Mouse (Mus musculus) heart, embryonic 14.5 days (tissue): ENCODE results near the gene Ncaph2. TPM values are rescaled to one million over a fixed set of nuclear protein-coding genes. Genes with fewer than 3 reads are reported as not detected.

ENCODE experiments used
- ATAC-seq: fragments of 200-750 bp; cut with Nextera tagmentation; 2 replicates; pipeline ENCODE4 v1.8.0; 2017; ENCODE audit warnings: low read depth, moderate TSS enrichment; ENCODE audit not compliant: insufficient number of reproducible peaks, insufficient read depth, low FRiP score
- H3K27ac ChIP-seq, 2 experiments: fragments of 200-500 bp in 1 of 2; fragments of 300-500 bp in 1 of 2; sonication (generic) in 1 of 2; replicated peaks in 1 of 2; 2 replicates each; pipeline ENCODE4 v1.5.1; 2012 to 2014; ENCODE audit warnings: low read depth in 2 of 2, low read length in 2 of 2, control low read depth in 1 of 2, mild to moderate bottlenecking in 1 of 2, mixed read lengths in 1 of 2; ENCODE audit not compliant: control insufficient read depth in 1 of 2, insufficient read depth in 1 of 2
- H3K27me3 ChIP-seq: fragments of 300-500 bp; sonication (generic); 2 replicates; pipeline ENCODE4 v1.6.1; 2014; ENCODE audit warnings: mild to moderate bottlenecking, low read length, control low read depth; ENCODE audit not compliant: control insufficient read depth, insufficient read depth
- H3K36me3 ChIP-seq: fragments of 300-500 bp; sonication (generic); 2 replicates; pipeline ENCODE4 v1.6.1; 2014; ENCODE audit warnings: mild to moderate bottlenecking, control low read depth, low read length, mixed read lengths; ENCODE audit not compliant: control insufficient read depth, insufficient read depth
- H3K4me1 ChIP-seq, 2 experiments: fragments of 200-500 bp in 1 of 2; fragments of 300-500 bp in 1 of 2; sonication (generic) in 1 of 2; 2 replicates each; pipeline ENCODE4 v1.6.1; 2012 to 2014; ENCODE audit warnings: low read length in 2 of 2, control low read depth in 1 of 2, mixed read lengths in 1 of 2; ENCODE audit not compliant: control insufficient read depth in 2 of 2, insufficient read depth in 2 of 2
- H3K4me2 ChIP-seq: fragments of 300-500 bp; sonication (generic); 2 replicates; pipeline ENCODE4 v1.6.1; 2014; ENCODE audit warnings: mild to moderate bottlenecking, low read length
- H3K4me3 ChIP-seq, 2 experiments: fragments of 200-500 bp in 1 of 2; fragments of 300-500 bp in 1 of 2; sonication (generic) in 1 of 2; 2 replicates each; pipeline ENCODE4 v1.5.1; 2012 to 2014; ENCODE audit warnings: low read length in 2 of 2, mild to moderate bottlenecking in 2 of 2, control low read depth in 1 of 2, low read depth in 1 of 2, moderate library complexity in 1 of 2; ENCODE audit not compliant: control insufficient read depth in 1 of 2, insufficient read depth in 1 of 2
- H3K9ac ChIP-seq: fragments of 300-500 bp; sonication (generic); 2 replicates; pipeline ENCODE4 v1.6.1; 2014; ENCODE audit warnings: mild to moderate bottlenecking, low read length
- H3K9me3 ChIP-seq: fragments of 300-500 bp; sonication (generic); 2 replicates; pipeline ENCODE4 v1.6.1; 2016; ENCODE audit warnings: low read length, control low read depth; ENCODE audit not compliant: control insufficient read depth
- WGBS: fragments of 180-500 bp; shearing (Covaris S2); extraction: QIAGEN DNeasy Blood & Tissue Kit; methylation state at CpG from one replicate; pipeline ENCODE4 v1.1.7; 2014; 5-methylcytosine and 5-hydroxymethylcytosine counted together
- polyA plus RNA-seq: library from polyadenylated mRNA; unstranded; fragments of >200 nt; fragmentation: Nextera tagmentation; extraction: Ambion mirVana; gene quantifications from 2 replicates; pipeline ENCODE4 v1.2.1, GENCODE M21; 2014

Gene Ncaph2
- polyA plus RNA-seq, 1 experiment from 2014 or later = 97.6 TPM

DNA sequence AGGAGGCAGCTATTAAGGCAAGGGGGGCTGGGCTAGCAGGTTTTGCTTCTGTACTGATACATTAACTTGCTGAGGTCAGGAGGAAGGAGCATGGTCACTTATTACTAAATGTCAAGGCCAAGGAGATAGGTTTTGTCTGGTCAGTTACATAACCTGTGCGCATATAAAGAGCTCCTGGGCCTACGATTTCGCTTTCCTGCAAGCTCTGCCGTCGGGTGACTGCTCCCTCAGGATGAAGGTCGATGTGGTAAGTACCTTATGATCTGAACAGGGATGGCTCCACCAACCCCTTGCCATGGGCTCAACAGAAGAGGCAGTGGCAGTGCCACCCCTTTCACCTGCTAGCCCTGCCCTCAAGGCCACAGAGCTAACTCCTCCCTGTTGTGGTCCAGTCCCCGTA is 21.2 kb upstream of the Ncaph2 start, which contains the start of gene Miox:
TSS of gene Miox (plus strand) at position 128 of the 400 bp plus-strand sequence.
- H3K4me3 ChIP-seq = no peak within 1 kb of the TSS
- H3K4me2 ChIP-seq = no peak within 1 kb of the TSS
- H3K4me1 ChIP-seq = no peaks in the 10 kb centered on the region
- H3K36me3 ChIP-seq = no peaks in the 10 kb centered on the region
- H3K27ac ChIP-seq = no peak within 1 kb of the TSS
- no peaks in the 10 kb centered on the region for H3K9me3 ChIP-seq
- ATAC-seq = no peak
- 83% methylated on average over 7 of the region's 7 CpGs for WGBS
- no peak within 1 kb of the TSS for H3K9ac ChIP-seq
- no peaks in the 10 kb centered on the region for H3K27me3 ChIP-seq

DNA sequence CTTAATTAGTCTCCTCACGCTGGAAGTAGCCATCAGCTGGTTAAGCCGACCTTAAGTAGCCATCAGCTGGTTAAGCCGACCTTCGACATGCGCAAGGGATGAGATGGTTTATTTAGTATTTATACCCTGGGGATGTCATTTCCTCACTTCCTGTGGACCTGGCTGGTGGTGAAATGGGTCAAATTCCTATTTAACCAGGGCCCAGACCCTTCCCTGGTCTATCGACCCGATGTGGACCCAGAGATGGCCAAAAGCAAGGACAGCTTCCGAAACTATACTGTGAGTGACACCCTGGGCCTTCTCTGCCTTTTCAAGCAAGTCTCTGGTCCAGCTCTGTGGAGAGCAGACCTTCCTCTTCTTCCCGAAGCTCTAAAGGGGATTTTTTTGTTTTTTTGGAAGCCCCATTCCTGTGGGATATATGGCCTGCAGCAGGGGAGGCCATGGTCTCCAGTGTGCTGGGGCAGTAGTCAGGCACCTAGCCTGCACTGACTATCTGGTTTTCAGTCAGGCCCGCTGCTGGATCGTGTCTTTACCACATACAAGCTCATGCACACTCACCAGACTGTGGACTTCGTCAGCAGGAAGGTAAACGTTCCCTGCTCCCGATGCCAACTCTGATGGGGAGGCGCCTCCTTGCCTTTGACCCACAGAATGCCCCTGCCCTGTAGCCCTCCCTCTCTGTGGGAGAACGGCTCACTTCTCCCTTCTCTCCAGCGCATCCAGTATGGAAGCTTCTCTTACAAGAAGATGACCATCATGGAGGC is 20.6 kb upstream of the Ncaph2 start:
- Histone ChIP-seq H3K4me3 (no peak overlapping the region), H3K27me3 (no peaks in the 10 kb centered on the region), H3K9ac (no peak overlapping the region), H3K36me3 (no peaks in the 10 kb centered on the region), H3K27ac (no peak overlapping the region), H3K4me2 (no peak overlapping the region), H3K4me1 (no peaks in the 10 kb centered on the region), H3K9me3 (no peaks in the 10 kb centered on the region)
- ATAC-seq = no peak
- WGBS = 78% methylated on average over 17 of the region's 17 CpGs

DNA sequence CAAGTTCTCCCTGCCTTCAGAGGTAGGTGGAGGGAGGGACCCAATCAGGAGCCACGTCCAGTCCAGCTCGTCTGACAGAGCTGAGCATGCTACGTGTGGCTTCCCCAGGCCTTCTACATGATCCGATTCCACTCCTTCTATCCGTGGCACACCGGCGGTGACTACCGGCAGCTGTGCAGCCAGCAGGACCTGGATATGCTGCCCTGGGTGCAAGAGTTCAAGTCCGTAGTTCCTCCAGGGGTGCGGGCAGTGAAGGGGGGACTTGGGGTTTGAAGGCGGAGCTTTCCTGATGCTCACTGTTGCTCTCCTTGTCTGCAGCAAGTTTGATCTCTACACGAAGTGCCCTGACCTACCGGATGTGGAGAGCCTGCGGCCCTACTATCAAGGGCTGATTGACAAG is 19.1 kb upstream of the Ncaph2 start:
- no peak overlapping the region for H3K9ac ChIP-seq
- H3K4me2 ChIP-seq = no peak overlapping the region
- H3K27me3 ChIP-seq = no peaks in the 10 kb centered on the region
- H3K4me1 ChIP-seq = no peaks in the 10 kb centered on the region
- H3K4me3 ChIP-seq = no peak overlapping the region
- no peaks in the 10 kb centered on the region for H3K36me3 ChIP-seq
- H3K9me3 ChIP-seq = no peaks in the 10 kb centered on the region
- no peak for ATAC-seq
- 77% methylated on average over 14 of the region's 14 CpGs for WGBS
- H3K27ac ChIP-seq = no peak overlapping the region

DNA sequence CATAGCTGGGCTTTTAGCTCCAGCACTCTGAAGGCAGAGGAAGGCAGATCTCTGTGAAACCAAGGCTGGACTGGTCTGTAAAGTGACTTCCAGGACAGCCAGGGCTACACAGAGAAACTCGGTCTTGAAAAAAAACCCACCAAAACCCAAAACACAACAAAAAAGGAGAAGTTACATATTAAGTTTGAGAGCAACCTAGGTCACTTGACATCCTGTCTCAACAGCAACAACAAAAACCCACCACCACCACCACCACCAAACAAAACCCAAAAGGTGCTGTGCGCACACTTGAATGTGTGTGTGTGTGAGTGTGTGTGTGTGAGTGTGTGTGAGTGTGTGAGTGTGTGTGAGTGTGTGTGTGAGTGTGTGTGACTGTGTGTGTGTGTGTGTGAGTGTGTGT is 15.8 kb upstream of the Ncaph2 start:
- WGBS = 96% methylated on average over 2 of the region's 2 CpGs
- H3K27ac ChIP-seq = no peak overlapping the region
- H3K9me3 ChIP-seq = no peaks in the 10 kb centered on the region
- H3K4me2 ChIP-seq = no peak overlapping the region
- no peak for ATAC-seq
- no peak overlapping the region for H3K4me3 ChIP-seq
- H3K9ac ChIP-seq = no peak overlapping the region
- H3K36me3 ChIP-seq = no peaks in the 10 kb centered on the region
- H3K4me1 ChIP-seq = no peaks in the 10 kb centered on the region
- no peaks in the 10 kb centered on the region for H3K27me3 ChIP-seq

DNA sequence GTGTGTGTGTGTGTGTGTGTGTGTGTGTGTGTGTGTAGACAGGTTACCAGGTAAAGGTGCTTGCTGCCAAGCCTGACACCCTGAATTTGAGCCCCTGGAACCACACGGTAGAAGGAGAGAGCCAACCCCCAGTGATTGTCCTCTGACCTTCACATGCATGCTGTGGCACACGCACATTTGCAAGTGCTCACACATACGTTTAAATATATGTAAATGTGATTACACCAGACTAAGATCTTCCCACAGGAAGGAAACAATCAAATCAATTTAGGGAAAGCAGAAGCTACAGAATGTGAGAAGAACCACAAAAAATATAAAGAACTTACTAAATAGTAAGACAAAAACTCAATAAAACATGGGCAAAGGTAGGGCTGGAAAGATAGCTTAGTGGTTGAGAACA is 15.4 kb upstream of the Ncaph2 start:
- no peak overlapping the region for H3K4me3 ChIP-seq
- no peak overlapping the region for H3K4me2 ChIP-seq
- H3K4me1 ChIP-seq = no peaks in the 10 kb centered on the region
- H3K27me3 ChIP-seq = no peaks in the 10 kb centered on the region
- no peaks in the 10 kb centered on the region for H3K36me3 ChIP-seq
- H3K9me3 ChIP-seq = no peaks in the 10 kb centered on the region
- H3K27ac ChIP-seq = no peak overlapping the region
- 77% methylated on average over 3 of the region's 3 CpGs for WGBS
- no peak overlapping the region for H3K9ac ChIP-seq
- no peak for ATAC-seq

DNA sequence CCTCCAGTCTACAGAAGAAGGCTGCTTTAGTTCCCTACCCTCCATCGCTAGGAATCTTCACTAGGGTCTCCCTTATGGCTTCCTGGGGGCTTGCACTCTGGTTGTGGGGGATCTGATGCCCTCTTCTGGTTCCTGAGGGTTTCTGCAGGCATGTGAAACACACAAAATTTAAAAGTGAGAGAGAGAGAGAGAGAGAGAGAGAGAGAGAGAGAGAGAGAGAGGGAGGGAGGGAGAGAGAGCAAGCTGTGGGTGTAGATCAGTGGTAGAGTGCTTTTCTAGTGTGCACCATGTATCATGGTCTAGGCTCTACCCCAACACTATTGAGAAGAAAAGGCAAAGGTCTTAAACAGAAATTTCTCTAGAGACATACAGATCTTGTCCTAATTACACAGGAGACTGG is 13.8 kb upstream of the Ncaph2 start:
- H3K9me3 ChIP-seq = no peaks in the 10 kb centered on the region
- H3K4me2 ChIP-seq = no peak overlapping the region
- no peak overlapping the region for H3K4me3 ChIP-seq
- H3K4me1 ChIP-seq = no peaks in the 10 kb centered on the region
- no peak for ATAC-seq
- WGBS = 47% methylated on average over 1 of the region's 1 CpGs
- no peak overlapping the region for H3K9ac ChIP-seq
- H3K36me3 ChIP-seq = no peaks in the 10 kb centered on the region
- no peaks in the 10 kb centered on the region for H3K27me3 ChIP-seq
- H3K27ac ChIP-seq = no peak overlapping the region

DNA sequence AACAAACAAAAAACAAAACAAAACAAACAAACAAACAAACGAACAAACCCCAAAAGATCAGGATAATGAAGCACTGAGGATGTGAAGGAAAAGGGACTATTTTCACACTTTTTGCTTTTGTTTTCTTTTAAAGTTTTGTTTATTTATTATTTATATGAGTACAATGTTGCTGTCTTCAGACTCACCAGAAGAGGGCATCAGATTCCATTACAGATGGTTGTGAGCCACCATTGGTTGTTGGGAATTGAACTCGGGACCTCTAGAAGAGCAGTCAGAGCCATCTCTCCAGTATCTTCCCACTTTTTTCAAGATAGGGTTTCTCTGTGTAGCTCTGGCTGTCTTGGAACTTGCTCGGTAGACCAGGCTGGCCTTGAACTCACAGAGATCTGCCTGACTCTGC is 12.2 kb upstream of the Ncaph2 start:
- 83% methylated on average over 3 of the region's 3 CpGs for WGBS
- H3K27me3 ChIP-seq = no peaks in the 10 kb centered on the region
- H3K9ac ChIP-seq = no peak overlapping the region
- H3K36me3 ChIP-seq = no peaks in the 10 kb centered on the region
- no peak overlapping the region for H3K4me3 ChIP-seq
- H3K4me2 ChIP-seq = no peak overlapping the region
- H3K9me3 ChIP-seq = no peaks in the 10 kb centered on the region
- ATAC-seq = no peak
- H3K27ac ChIP-seq = no peak overlapping the region
- H3K4me1 ChIP-seq = no peaks in the 10 kb centered on the region

DNA sequence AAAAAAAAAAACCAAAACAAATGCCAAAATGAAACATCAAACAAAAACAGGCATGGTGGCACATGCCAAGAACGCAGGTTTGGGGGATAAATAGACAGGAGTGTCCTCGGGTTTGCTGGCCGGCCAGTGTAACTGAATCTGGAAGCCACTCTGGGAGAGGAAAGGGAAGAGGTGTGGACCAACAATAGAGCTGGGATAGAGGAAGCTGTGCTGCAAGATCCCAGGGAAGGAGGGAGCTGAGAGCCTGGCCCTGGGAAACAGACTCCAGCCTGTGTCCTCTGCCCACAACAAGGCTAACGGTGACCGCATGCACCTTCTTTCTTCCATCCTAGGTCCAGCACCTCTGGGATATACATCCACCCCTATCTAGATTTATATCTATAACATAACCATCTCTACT is 5.1 kb upstream of the Ncaph2 start:
- H3K4me2 ChIP-seq = no peak overlapping the region
- ATAC-seq = no peak
- WGBS = 74% methylated on average over 5 of the region's 5 CpGs
- H3K27ac ChIP-seq = peak overlapping the region in 1 of 2 experiments; percentile 30; a peak in 2 of 4 replicates
- no peaks in the 10 kb centered on the region for H3K27me3 ChIP-seq
- peaks cover 49% of the 10 kb centered on the region for H3K36me3 ChIP-seq
- H3K4me3 ChIP-seq = no peak overlapping the region
- no peaks in the 10 kb centered on the region for H3K9me3 ChIP-seq
- peaks cover 7 to 14% of the 10 kb centered on the region in 2 experiments for H3K4me1 ChIP-seq
- no peak overlapping the region for H3K9ac ChIP-seq
